Mouse (Mus musculus): ENCODE measurements around the gene Sez6.

GRCm38 (mm10) chr11:77962946-77963345 lies 32.3 kb downstream of the Sez6 start:
- TF ChIP-seq CTCF (conservative IDR thresholded peaks at IDR 0.05; ENCODE audit: low read length) (no peak), POU5F1 (IDR thresholded peaks at IDR 0.05; ENCODE audit: borderline replicate concordance, low read length) (no peak)

All from E14TG2a.4 (cell line).